Comparison of ENCODE assay signal across 8 mouse cellular contexts in the genomic region with DNA sequence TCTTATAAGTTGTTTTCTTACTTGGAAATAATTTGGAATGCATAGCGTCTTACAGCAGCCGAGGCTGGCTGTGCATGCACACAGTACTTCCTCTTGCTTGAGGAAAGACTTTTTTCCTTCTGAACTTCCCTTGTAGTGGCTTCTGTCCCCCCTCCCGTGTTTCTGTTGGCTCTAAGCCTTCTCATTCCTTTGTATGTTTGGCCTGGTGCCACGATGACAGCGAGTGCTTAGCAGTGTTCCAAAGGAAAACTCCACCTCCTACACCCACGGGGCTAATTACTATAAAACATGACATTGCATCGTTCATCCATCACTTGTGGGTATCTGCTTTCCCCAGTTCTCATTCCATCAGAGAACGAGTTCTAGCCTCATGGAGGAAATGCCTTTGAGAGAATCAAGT. TPM values are rescaled to one million over a fixed set of nuclear protein-coding genes. Genes with fewer than 3 reads are reported as not detected.
DNase-seq lines count a peak whose midpoint lies in the region; ATAC-seq lines count a peak whose summit lies in the region.

TSS of gene Tnfsf18 (plus strand) at position 313 of the 400 bp plus-strand sequence.

- no peak within 1 kb of the TSS for H3K4me3 ChIP-seq in kidney, embryonic 15.5 days (replicated peaks)

- H3K4me2 ChIP-seq in kidney, embryonic 15.5 days: no peak within 1 kb of the TSS

- WGBS in kidney, embryonic 15.5 days: 18% methylated on average over 8 of the region's 8 CpGs

- no peak within 1 kb of the TSS for H3K9ac ChIP-seq in kidney, embryonic 15.5 days

- H3K27ac ChIP-seq in kidney, embryonic 15.5 days: peak within 1 kb of the TSS; percentile 37; the same call in 1 of the 2 replicates

- H3K4me1 ChIP-seq in kidney, embryonic 15.5 days: peaks cover 14% of the 10 kb centered on the region

- no peaks in the 10 kb centered on the region for H3K9me3 ChIP-seq in kidney, embryonic 15.5 days (replicated peaks)

- no peaks in the 10 kb centered on the region for H3K27me3 ChIP-seq in kidney, embryonic 15.5 days

- H3K36me3 ChIP-seq in kidney, embryonic 15.5 days: no peaks in the 10 kb centered on the region

- peak; percentile 17 to 32 for DNase-seq in frontal cortex, postnatal 10 days (ENCODE audit: low spot score in 2 of 2)
- no peak for DNase-seq in frontal cortex, postnatal 25 days (ENCODE audit: low spot score in 2 of 2)
- DNase-seq in adrenal gland, adult 8-10 months: peak; percentile 67
- peak; percentile 93 for DNase-seq in heart, adult 8-10 months (ENCODE audit: low spot score)
- peak; percentile 75 to 76 for DNase-seq in lung, postnatal 4 days
- no peak for DNase-seq in thymus, postnatal 36 days

- ATAC-seq in kidney, embryonic 15.5 days (replicated peaks; ENCODE audit: low FRiP score): peak; percentile 94
- ATAC-seq in erythroblast, adult 5-6 weeks (replicated peaks; ENCODE audit: low FRiP score, poor library complexity, severe bottlenecking): no peak

RNA-seq across cellular contexts. Expression of gene Tnfsf18, which starts in this region (rescaled TPM):
- under 1 TPM in 1 of 4 experiments, not detected in 3; 0.13 TPM for total RNA-seq in adrenal gland, adult 8-10 months (2022)
- under 1 TPM in 2 of 4 experiments, not detected in 2; 0.16 to 0.22 TPM for total RNA-seq in heart, adult 8-10 months (2022)
- polyA plus RNA-seq in kidney, embryonic 15.5 days (2015; fragmentation: Nextera tagmentation; extraction: Ambion mirVana): 0.17 TPM in 1 of 2 replicates, not detected in the other
- total RNA-seq in erythroblast, adult 5-6 weeks (2015; ENCODE audit: low replicate concordance): 1.2 TPM in 1 of 2 replicates, not detected in the other
- not detected in 2 replicates for total RNA-seq in erythroblast, adult 5-6 weeks (2017; ENCODE audit: low replicate concordance)

Comparison
In these comparisons a context has a peak if more than half of its experiments do, and no peak if none do; other contexts are left out.
1. DNase-seq: peak in frontal cortex, postnatal 10 days (2 of 2) and lung, postnatal 4 days (2 of 2); none in frontal cortex, postnatal 25 days (0 of 2) and thymus, postnatal 36 days (0 of 2).
2. Peak in DNase-seq in adrenal gland, adult 8-10 months; RNA of the gene not detected or under 1 TPM.
3. Peak in DNase-seq in heart, adult 8-10 months; RNA of the gene not detected or under 1 TPM.
4. Peak in ATAC-seq and H3K27ac ChIP-seq in kidney, embryonic 15.5 days; RNA of the gene not detected or under 1 TPM.